Mouse (Mus musculus): ENCODE results near the gene Toporsl.

DNA sequence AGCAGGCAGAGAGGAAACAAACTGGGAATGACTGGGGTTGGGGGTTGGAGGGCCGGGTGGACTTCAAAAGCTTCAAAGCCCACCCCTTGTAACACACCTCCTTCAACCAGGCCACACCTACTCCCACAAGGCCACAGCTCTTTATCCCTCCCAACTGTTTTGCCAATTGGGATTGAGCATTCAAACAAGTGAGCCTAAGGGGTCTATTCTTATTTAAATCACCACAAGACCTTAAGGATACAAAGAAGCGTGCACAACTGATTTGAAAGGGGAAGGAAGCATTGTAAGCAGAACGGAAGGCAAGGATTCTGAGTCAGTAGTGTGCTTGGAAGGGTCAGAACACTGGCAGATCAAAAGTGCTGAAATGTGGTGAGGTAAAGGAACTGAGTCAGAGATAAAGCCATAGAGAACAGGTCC, 64.6 kb downstream of the Toporsl start:
- TF ChIP-seq POLR2A (IDR thresholded peaks at IDR 0.05; ENCODE audit: low read depth, low read length): no peak
- TF ChIP-seq CTCF (IDR thresholded peaks at IDR 0.05; ENCODE audit: borderline replicate concordance, insufficient read depth, low read length): no peak
